Mouse (Mus musculus): ENCODE data around the gene Alyref. TPM values are rescaled to one million over a fixed set of nuclear protein-coding genes. Genes with fewer than 3 reads are reported as not detected.

The Alyref gene
- polyA plus RNA-seq, 1 experiment from 2014 or later = 87.2 TPM

DNA sequence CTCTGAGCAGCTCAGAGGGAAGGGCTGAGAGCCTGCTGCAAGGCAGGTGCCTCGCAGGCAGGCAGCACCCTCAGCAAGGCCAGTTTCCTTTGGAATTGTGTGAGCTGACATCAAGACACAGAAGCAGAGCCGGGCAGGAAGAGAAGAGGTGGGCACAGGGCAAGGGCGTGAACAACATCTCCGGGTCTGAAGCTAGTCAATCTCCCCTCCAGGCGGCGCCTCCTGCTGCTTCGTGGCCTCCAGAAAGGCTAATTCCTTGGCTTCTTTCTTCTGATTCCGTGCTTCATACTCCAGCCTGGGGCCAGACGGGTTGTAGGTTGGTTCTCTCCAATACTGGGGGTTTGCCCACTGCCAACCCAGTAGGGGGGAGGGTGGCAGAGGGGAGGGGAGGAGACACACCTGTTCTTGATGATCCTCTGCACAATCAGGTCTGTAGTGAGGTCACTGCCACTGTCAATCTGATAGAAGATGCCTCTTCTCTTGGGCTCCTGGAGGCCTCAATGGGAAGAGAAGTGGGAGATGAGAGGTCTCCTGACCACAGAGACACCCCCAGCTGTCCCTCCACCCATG is 12.4 kb upstream of the Alyref start:
- H3K9me3 ChIP-seq (replicated peaks; ENCODE audit: control insufficient read depth, low read length) = no peaks in the 10 kb centered on the region
- H3K36me3 ChIP-seq (ENCODE audit: control insufficient read depth, insufficient read depth) = peaks cover 19% of the 10 kb centered on the region
- WGBS (ENCODE audit: insufficient replicate concordance) = 75% methylated on average over 9 of the region's 9 CpGs
- no peak overlapping the region for H3K9ac ChIP-seq (ENCODE audit: low read depth, low read length)
- H3K4me2 ChIP-seq (ENCODE audit: low read depth, low read length) = no peak overlapping the region
- ATAC-seq (ENCODE audit: low read depth) = no peak
- peaks cover 12% of the 10 kb centered on the region for H3K4me1 ChIP-seq (ENCODE audit: control insufficient read depth, low read depth, low read length)
- no peak overlapping the region for H3K4me3 ChIP-seq (ENCODE audit: low read depth, low read length)
- H3K27me3 ChIP-seq (ENCODE audit: control insufficient read depth, insufficient read depth, low read depth, low read length) = peaks cover 5% of the 10 kb centered on the region
- H3K27ac ChIP-seq (ENCODE audit: low read length) = no peak overlapping the region

DNA sequence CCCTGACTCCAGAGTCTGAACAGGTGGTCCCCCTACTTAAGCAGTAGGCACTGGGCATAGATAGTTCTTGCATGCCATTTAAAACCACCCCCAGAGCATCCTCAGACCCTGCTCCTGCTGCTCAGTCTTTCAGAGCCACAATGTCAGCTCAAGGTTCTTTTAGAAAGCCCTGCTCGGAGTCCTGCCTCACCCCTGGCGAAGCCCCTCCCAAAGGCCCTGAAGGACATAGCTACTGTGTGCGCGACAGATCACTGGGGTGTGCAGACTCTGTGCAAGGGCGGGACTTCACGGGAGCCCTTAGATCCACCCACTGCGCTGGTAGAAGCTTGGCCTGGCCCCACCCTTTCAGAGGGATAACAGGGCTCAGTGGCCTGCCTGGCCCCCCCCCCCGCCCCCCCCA is 11.1 kb upstream of the Alyref start:
- H3K9me3 ChIP-seq (replicated peaks; ENCODE audit: control insufficient read depth, low read length) = no peaks in the 10 kb centered on the region
- no peak overlapping the region for H3K9ac ChIP-seq (ENCODE audit: low read depth, low read length)
- no peak overlapping the region for H3K4me3 ChIP-seq (ENCODE audit: low read depth, low read length)
- peak overlapping the region; percentile 59; the same call in 1 of the 2 replicates for H3K4me2 ChIP-seq (ENCODE audit: low read depth, low read length)
- H3K36me3 ChIP-seq (ENCODE audit: control insufficient read depth, insufficient read depth) = peaks cover 19% of the 10 kb centered on the region
- H3K4me1 ChIP-seq (ENCODE audit: control insufficient read depth, low read depth, low read length) = peaks cover 11% of the 10 kb centered on the region
- H3K27me3 ChIP-seq (ENCODE audit: control insufficient read depth, insufficient read depth, low read depth, low read length) = peaks cover 5% of the 10 kb centered on the region
- peak; percentile 61 for ATAC-seq (ENCODE audit: low read depth)
- WGBS (ENCODE audit: insufficient replicate concordance) = 26% methylated on average over 8 of the region's 8 CpGs
- H3K27ac ChIP-seq (ENCODE audit: low read length) = no peak overlapping the region

DNA sequence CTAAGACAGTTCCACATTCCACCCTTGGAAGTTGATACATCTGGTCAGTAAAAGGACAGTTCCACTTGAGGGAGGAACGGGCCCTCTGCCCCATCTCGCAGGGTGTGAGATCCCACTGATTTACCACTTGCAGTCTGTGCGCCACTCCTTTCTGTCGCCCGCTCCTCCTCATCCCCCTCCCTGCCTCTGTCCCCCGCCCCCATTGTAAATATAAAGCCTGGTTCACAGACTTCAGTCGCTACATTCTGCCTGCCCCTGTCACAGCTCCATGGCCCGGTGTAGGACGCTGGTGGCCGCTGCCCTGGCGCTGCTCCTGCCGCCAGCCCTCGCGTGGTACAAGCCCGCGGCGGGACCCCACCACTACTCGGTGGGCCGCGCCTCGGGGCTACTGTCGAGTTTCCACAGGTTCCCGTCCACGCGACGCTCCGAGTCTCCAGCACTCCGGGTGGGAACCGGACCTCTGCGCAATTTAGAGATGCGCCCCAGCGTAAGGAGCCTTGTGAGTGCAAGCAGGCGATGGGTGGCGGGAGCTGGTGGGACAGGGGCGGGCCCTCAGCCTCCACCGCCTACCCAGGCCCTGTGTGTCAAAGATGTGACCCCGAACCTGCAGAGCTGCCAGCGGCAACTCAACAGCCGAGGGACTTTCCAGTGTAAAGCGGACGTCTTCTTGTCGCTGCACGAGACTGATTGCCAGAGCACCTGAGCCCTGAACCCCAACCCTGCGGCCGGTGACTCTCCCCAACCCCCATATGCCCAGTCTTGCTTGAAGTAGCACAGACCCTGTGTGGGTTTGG is 10.3 kb upstream of the Alyref start, which contains the start of gene Npb:
Gene Npb (plus strand): TSS at position 237 of the 794 bp plus-strand sequence.
- Histone ChIP-seq H3K36me3 (ENCODE audit: control insufficient read depth, insufficient read depth) (peaks cover 18% of the 10 kb centered on the region), H3K27ac (ENCODE audit: low read length) (peak within 1 kb of the TSS; percentile 58), H3K4me3 (ENCODE audit: low read depth, low read length) (peak within 1 kb of the TSS; percentile 45), H3K4me2 (ENCODE audit: low read depth, low read length) (peak within 1 kb of the TSS; percentile 59), H3K9ac (ENCODE audit: low read depth, low read length) (peak within 1 kb of the TSS; percentile 37; the same call in 1 of the 2 replicates), H3K9me3 (replicated peaks; ENCODE audit: control insufficient read depth, low read length) (no peaks in the 10 kb centered on the region), H3K4me1 (ENCODE audit: control insufficient read depth, low read depth, low read length) (peaks cover 18% of the 10 kb centered on the region), H3K27me3 (ENCODE audit: control insufficient read depth, insufficient read depth, low read depth, low read length) (peaks cover 5% of the 10 kb centered on the region)
- ATAC-seq (ENCODE audit: low read depth) = peak; percentile 23
- WGBS (ENCODE audit: insufficient replicate concordance) = 16% methylated on average over 45 of the region's 45 CpGs

DNA sequence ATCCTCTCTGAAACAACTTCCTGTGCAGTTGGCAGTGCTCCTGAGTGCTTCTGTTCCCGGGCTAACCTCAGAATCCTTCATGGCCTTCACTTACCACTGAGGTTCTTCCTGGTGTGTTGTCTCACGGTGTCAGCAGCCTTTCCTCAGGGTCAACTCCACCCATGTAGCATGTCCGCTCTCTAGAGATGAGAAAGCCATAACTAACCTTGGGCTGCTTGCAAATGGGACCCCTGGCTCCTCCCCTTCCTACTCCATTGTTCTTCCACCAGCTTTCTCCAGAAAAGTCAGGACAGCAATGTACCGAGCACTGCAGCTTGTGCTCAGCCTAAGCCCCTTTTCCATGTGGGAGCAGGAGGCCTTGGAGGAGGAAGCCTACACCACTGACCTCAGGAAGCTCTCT is 8.6 kb upstream of the Alyref start:
- Histone ChIP-seq H3K4me1 (ENCODE audit: control insufficient read depth, low read depth, low read length) (peaks cover 29% of the 10 kb centered on the region), H3K27me3 (ENCODE audit: control insufficient read depth, insufficient read depth, low read depth, low read length) (peaks cover 5% of the 10 kb centered on the region), H3K27ac (ENCODE audit: low read length) (0 out of 2 replicates have a peak overlapping the region, but pooled peaks have one; percentile 12), H3K4me3 (ENCODE audit: low read depth, low read length) (no peak overlapping the region), H3K9me3 (replicated peaks; ENCODE audit: control insufficient read depth, low read length) (no peaks in the 10 kb centered on the region), H3K36me3 (ENCODE audit: control insufficient read depth, insufficient read depth) (peaks cover 5% of the 10 kb centered on the region), H3K4me2 (ENCODE audit: low read depth, low read length) (no peak overlapping the region), H3K9ac (ENCODE audit: low read depth, low read length) (no peak overlapping the region)
- WGBS (ENCODE audit: insufficient replicate concordance) = 72% methylated on average over 4 of the region's 4 CpGs
- no peak for ATAC-seq (ENCODE audit: low read depth)

DNA sequence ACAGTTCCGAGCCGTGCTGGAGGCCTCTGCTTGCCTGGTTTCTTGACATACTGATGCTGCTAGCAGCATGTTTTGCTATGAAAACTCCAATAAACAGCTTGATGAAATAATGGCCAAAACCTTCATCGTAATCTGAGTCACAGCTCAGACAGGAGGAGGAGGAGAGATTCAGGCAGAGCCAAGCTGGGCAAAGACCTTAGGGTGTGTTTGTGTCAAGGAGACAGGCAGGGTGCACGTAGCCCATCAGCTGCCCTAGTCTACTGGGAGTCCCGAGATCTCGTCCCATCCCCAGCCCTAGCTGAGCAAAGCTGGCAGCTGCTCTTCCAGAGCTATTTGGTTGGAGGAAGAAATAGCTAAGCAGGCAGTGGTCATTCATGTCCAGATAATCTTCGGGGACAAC is 7.5 kb upstream of the Alyref start:
- peaks cover 29% of the 10 kb centered on the region for H3K4me1 ChIP-seq (ENCODE audit: control insufficient read depth, low read depth, low read length)
- 80% methylated on average over 7 of the region's 7 CpGs for WGBS (ENCODE audit: insufficient replicate concordance)

DNA sequence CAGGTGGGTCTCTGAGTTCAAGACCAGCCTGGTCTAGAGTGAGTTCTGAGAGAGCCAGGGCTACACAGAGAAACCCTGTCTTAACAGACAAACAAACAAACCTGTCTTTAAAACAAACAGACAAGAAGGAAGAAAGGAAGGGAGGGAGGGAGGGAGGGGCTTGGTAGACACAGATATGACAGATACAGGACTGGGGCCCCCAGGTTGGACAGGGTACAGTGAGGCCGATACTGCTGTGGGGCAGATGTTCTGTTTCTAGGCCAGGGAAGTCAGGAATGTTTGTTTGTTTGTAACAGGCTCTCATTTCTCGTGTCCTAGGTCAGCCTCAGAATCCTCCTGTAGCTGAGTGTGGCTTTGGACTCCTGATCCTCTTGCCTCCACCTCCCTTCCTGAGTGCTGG is 5.4 kb upstream of the Alyref start:
- H3K4me2 ChIP-seq (ENCODE audit: low read depth, low read length) = peak overlapping the region; percentile 33; the same call in 1 of the 2 replicates
- H3K9me3 ChIP-seq (replicated peaks; ENCODE audit: control insufficient read depth, low read length) = no peaks in the 10 kb centered on the region
- peak; percentile 71 for ATAC-seq (ENCODE audit: low read depth)
- WGBS (ENCODE audit: insufficient replicate concordance) = 36% methylated on average over 2 of the region's 2 CpGs
- no peak overlapping the region for H3K4me3 ChIP-seq (ENCODE audit: low read depth, low read length)
- H3K27me3 ChIP-seq (ENCODE audit: control insufficient read depth, insufficient read depth, low read depth, low read length) = peaks cover 4% of the 10 kb centered on the region
- H3K4me1 ChIP-seq (ENCODE audit: control insufficient read depth, low read depth, low read length) = peaks cover 31% of the 10 kb centered on the region
- 0 out of 2 replicates have a peak overlapping the region, but pooled peaks have one; percentile 52 for H3K27ac ChIP-seq (ENCODE audit: low read length)
- H3K36me3 ChIP-seq (ENCODE audit: control insufficient read depth, insufficient read depth) = no peaks in the 10 kb centered on the region; the same call in 1 of the 2 replicates
- H3K9ac ChIP-seq (ENCODE audit: low read depth, low read length) = peak overlapping the region; percentile 47

More for the DNA sequence above, 7.5 kb upstream of the Alyref start:
- no peak overlapping the region for H3K27ac ChIP-seq (ENCODE audit: low read length)
- H3K4me2 ChIP-seq (ENCODE audit: low read depth, low read length) = no peak overlapping the region
- no peaks in the 10 kb centered on the region; the same call in 1 of the 2 replicates for H3K36me3 ChIP-seq (ENCODE audit: control insufficient read depth, insufficient read depth)
- no peak overlapping the region for H3K4me3 ChIP-seq (ENCODE audit: low read depth, low read length)
- ATAC-seq (ENCODE audit: low read depth) = no peak
- no peak overlapping the region for H3K9ac ChIP-seq (ENCODE audit: low read depth, low read length)
- H3K27me3 ChIP-seq (ENCODE audit: control insufficient read depth, insufficient read depth, low read depth, low read length) = peaks cover 5% of the 10 kb centered on the region
- no peaks in the 10 kb centered on the region for H3K9me3 ChIP-seq (replicated peaks; ENCODE audit: control insufficient read depth, low read length)

DNA sequence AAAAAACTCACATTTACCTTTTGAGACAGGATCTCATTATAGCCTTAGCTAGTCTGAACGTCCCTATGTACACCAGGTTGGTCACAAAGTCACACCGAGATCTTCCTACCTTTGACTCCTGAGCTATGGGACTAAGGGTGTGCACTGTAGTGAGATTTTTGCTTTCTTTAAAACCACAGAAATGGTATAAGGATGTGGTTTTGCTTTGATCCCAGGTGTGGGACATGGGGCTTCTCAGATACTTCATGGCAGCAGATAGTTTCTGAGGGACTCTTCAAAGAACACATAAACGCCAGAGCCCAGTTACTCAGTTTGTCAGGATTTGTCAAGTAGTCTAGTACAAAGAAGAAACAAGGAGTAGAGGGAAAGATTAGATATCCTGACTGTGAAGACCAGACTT is 2.6 kb upstream of the Alyref start:
- ATAC-seq (ENCODE audit: low read depth) = no peak
- Histone ChIP-seq H3K4me3 (ENCODE audit: low read depth, low read length) (no peak overlapping the region), H3K36me3 (ENCODE audit: control insufficient read depth, insufficient read depth) (peaks cover 11% of the 10 kb centered on the region), H3K9ac (ENCODE audit: low read depth, low read length) (no peak overlapping the region), H3K27ac (ENCODE audit: low read length) (no peak overlapping the region), H3K27me3 (ENCODE audit: control insufficient read depth, insufficient read depth, low read depth, low read length) (no peaks in the 10 kb centered on the region), H3K4me2 (ENCODE audit: low read depth, low read length) (no peak overlapping the region), H3K4me1 (ENCODE audit: control insufficient read depth, low read depth, low read length) (peaks cover 45% of the 10 kb centered on the region), H3K9me3 (replicated peaks; ENCODE audit: control insufficient read depth, low read length) (no peaks in the 10 kb centered on the region)
- WGBS (ENCODE audit: insufficient replicate concordance) = 78% methylated on average over 3 of the region's 3 CpGs

DNA sequence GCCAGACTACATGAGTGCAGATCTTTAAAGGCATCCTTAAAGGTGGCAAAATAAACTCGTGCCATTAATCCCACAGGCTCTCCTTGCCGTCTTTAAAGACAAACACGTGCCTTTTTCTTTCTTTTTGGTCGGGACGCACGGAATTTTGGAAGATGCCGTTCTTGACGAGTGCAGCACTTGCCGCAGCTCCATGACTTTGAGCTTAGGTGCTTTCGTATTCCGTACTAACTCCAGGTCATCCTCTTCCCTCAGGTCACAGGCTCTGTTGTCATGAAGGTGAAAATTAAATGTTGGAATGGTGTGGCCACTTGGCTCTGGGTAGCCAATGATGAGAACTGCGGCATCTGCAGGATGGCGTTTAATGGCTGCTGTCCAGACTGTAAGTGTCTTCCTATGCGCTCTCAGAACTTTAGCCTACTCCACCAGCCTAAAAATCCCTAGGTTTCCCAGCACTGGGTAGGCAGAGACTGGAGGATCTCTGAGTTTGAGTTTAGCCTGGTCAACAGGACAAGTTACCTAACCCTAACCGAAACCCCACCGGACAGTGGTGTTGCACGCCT is 905 bp upstream of the Alyref start:
- Histone ChIP-seq H3K36me3 (ENCODE audit: control insufficient read depth, insufficient read depth) (peaks cover 25% of the 10 kb centered on the region), H3K9ac (ENCODE audit: low read depth, low read length) (peak overlapping the region; percentile 80), H3K4me1 (ENCODE audit: control insufficient read depth, low read depth, low read length) (peaks cover 44% of the 10 kb centered on the region), H3K27me3 (ENCODE audit: control insufficient read depth, insufficient read depth, low read depth, low read length) (no peaks in the 10 kb centered on the region), H3K27ac (ENCODE audit: low read length) (peak overlapping the region; percentile 95), H3K4me2 (ENCODE audit: low read depth, low read length) (peak overlapping the region; percentile 96), H3K4me3 (ENCODE audit: low read depth, low read length) (peak overlapping the region; percentile 92), H3K9me3 (replicated peaks; ENCODE audit: control insufficient read depth, low read length) (no peaks in the 10 kb centered on the region)
- no peak for ATAC-seq (ENCODE audit: low read depth)
- WGBS (ENCODE audit: insufficient replicate concordance) = 46% methylated on average over 17 of the region's 17 CpGs

All from liver, embryonic 16.5 days (tissue).